Mouse (Mus musculus) lung, postnatal 0 days (tissue): Measurements from ENCODE around the gene Mast3. TPM values are rescaled to one million over a fixed set of nuclear protein-coding genes. Genes with fewer than 3 reads are reported as not detected.

Experiments
- ATAC-seq: fragments of 200-750 bp; cut with Nextera tagmentation; 2 replicates; pipeline ENCODE4 v1.8.0; 2017; ENCODE audit warnings: moderate library complexity
- DNase-seq: peaks from one replicate; pipeline ENCODE4 v3.0.0-alpha.2; 2016; ENCODE audit warnings: low spot score
- H3K27ac ChIP-seq: fragments of 300-500 bp; sonication (generic); 2 replicates; pipeline ENCODE4 v1.5.1; 2014; ENCODE audit warnings: antibody characterized with exemption, mild to moderate bottlenecking, low read length, mixed read lengths
- H3K27me3 ChIP-seq: fragments of 300-500 bp; sonication (generic); replicated peaks from 2 replicates; pipeline ENCODE4 v1.6.1; 2014; ENCODE audit warnings: low read length, mixed read lengths; ENCODE audit not compliant: insufficient read depth
- H3K36me3 ChIP-seq: fragments of 300-500 bp; sonication (generic); 2 replicates; pipeline ENCODE4 v1.6.1; 2014; ENCODE audit warnings: low read length, mixed read lengths; ENCODE audit not compliant: insufficient read depth
- H3K4me1 ChIP-seq: fragments of 300-500 bp; sonication (generic); 2 replicates; pipeline ENCODE4 v1.6.1; 2014; ENCODE audit warnings: antibody characterized with exemption, low read depth, low read length, mixed read lengths; ENCODE audit not compliant: insufficient read depth
- H3K4me2 ChIP-seq: fragments of 300-500 bp; sonication (generic); replicated peaks from 2 replicates; pipeline ENCODE4 v1.6.1; 2014; ENCODE audit warnings: low read depth, mild to moderate bottlenecking, low read length, moderate library complexity, mixed read lengths
- H3K4me3 ChIP-seq: fragments of 300-500 bp; sonication (generic); 2 replicates; pipeline ENCODE4 v1.5.1; 2014; ENCODE audit warnings: low read depth, low read length
- H3K9ac ChIP-seq: fragments of 300-500 bp; sonication (generic); replicated peaks from 2 replicates; pipeline ENCODE4 v1.6.1; 2014; ENCODE audit warnings: low read depth, mild to moderate bottlenecking
- H3K9me3 ChIP-seq: fragments of 300-500 bp; sonication (generic); 2 replicates; pipeline ENCODE4 v1.6.1; 2016; ENCODE audit warnings: low read length, mixed read lengths
- CTCF ChIP-seq: IDR thresholded peaks from 2 replicates; pipeline ENCODE4 v1.5.1; 2016; ENCODE audit warnings: antibody characterized with exemption, mild to moderate bottlenecking
- EP300 ChIP-seq: IDR thresholded peaks from 2 replicates; pipeline ENCODE4 v1.6.1; 2016; ENCODE audit warnings: antibody characterized with exemption, mild to moderate bottlenecking, control low read depth
- whole genome bisulfite sequencing: fragments of 180-500 bp; shearing (Covaris S2); extraction: QIAGEN DNeasy Blood & Tissue Kit; methylation state at CpG from one replicate; pipeline ENCODE4 v1.1.7; 2014; 5-methylcytosine and 5-hydroxymethylcytosine counted together
- polyA plus RNA-seq: library from polyadenylated mRNA; unstranded; fragments of >200 nt; fragmentation: Nextera tagmentation; extraction: Ambion mirVana; gene quantifications from 2 replicates; pipeline ENCODE4 v1.2.1, GENCODE M21; 2015

Gene Mast3
- 7.3 and 7.6 TPM in 2 replicates for polyA plus RNA-seq

- Histone ChIP-seq H3K4me1 (peaks cover 3% of the 10 kb centered on the region; the same call in 1 of the 2 replicates), H3K27ac (0 out of 2 replicates have a peak within 1 kb of the TSS, but pooled peaks have one; percentile 3), H3K36me3 (no peaks in the 10 kb centered on the region), H3K9ac (peak within 1 kb of the TSS; percentile 38; the same call in 1 of the 2 replicates), H3K9me3 (no peaks in the 10 kb centered on the region), H3K4me2 (peak within 1 kb of the TSS; percentile 85), H3K27me3 (peaks cover 11% of the 10 kb centered on the region; the same call in 1 of the 2 replicates), H3K4me3 (peak within 1 kb of the TSS; percentile 47)
- TF ChIP-seq EP300 (no peak), CTCF (no peak)
- DNase-seq (peak; percentile 95), ATAC-seq (peak; percentile 96)
- WGBS, result under 1% methylated on average over 45 of the region's 45 CpGs
These were observed at the start of gene Mast3 for GRCm38 (mm10) chr8:70804481-70805206. Mast3 (minus strand) TSS chr8:70805054.

GRCm38 (mm10) chr8:70853863-70854262 lies 49.0 kb upstream of the Mast3 start:
- H3K36me3 ChIP-seq, result no peaks in the 10 kb centered on the region
- no peaks in the 10 kb centered on the region for H3K9me3 ChIP-seq
- no peak overlapping the region for H3K9ac ChIP-seq
- WGBS, result 71% methylated on average over 2 of the region's 2 CpGs
- H3K27ac ChIP-seq, result no peak overlapping the region
- no peaks in the 10 kb centered on the region; the same call in 1 of the 2 replicates for H3K4me1 ChIP-seq
- TF ChIP-seq CTCF (no peak), EP300 (no peak)
- no peak overlapping the region for H3K4me2 ChIP-seq
- ATAC-seq (no peak), DNase-seq (no peak)
- H3K4me3 ChIP-seq, result no peak overlapping the region
- H3K27me3 ChIP-seq, result no peaks in the 10 kb centered on the region

- TF ChIP-seq EP300 (no peak), CTCF (no peak)
- Histone ChIP-seq H3K4me3 (no peak overlapping the region), H3K27ac (no peak overlapping the region), H3K9me3 (no peaks in the 10 kb centered on the region), H3K4me1 (no peaks in the 10 kb centered on the region; the same call in 1 of the 2 replicates), H3K4me2 (no peak overlapping the region), H3K9ac (no peak overlapping the region), H3K27me3 (no peaks in the 10 kb centered on the region), H3K36me3 (no peaks in the 10 kb centered on the region)
- 86% methylated on average over 41 of the region's 41 CpGs for WGBS
- ATAC-seq (no peak), DNase-seq (no peak)
These were observed 47.9 kb upstream of the Mast3 start for GRCm38 (mm10) chr8:70852595-70853231.

GRCm38 (mm10) chr8:70851837-70852236 lies 47.0 kb upstream of the Mast3 start:
- TF ChIP-seq CTCF (no peak), EP300 (no peak)
- Histone ChIP-seq H3K36me3 (no peaks in the 10 kb centered on the region), H3K4me2 (no peak overlapping the region), H3K27me3 (no peaks in the 10 kb centered on the region), H3K4me3 (no peak overlapping the region), H3K9me3 (no peaks in the 10 kb centered on the region), H3K4me1 (no peaks in the 10 kb centered on the region; the same call in 1 of the 2 replicates), H3K9ac (no peak overlapping the region), H3K27ac (no peak overlapping the region)
- ATAC-seq, result no peak
- WGBS, result 44% methylated on average over 6 of the region's 6 CpGs
- DNase-seq, result no peak

GRCm38 (mm10) chr8:70850947-70851346 lies 46.1 kb upstream of the Mast3 start:
- Histone ChIP-seq H3K4me3 (no peak overlapping the region), H3K4me1 (no peaks in the 10 kb centered on the region), H3K4me2 (no peak overlapping the region), H3K9ac (no peak overlapping the region), H3K27me3 (no peaks in the 10 kb centered on the region), H3K27ac (no peak overlapping the region), H3K9me3 (no peaks in the 10 kb centered on the region), H3K36me3 (no peaks in the 10 kb centered on the region)
- ATAC-seq, result no peak
- DNase-seq, result no peak
- whole genome bisulfite sequencing, result 88% methylated on average over 4 of the region's 4 CpGs
- TF ChIP-seq CTCF (no peak), EP300 (no peak)

- no peaks in the 10 kb centered on the region for H3K4me1 ChIP-seq
- H3K9ac ChIP-seq, result no peak overlapping the region
- no peak for ATAC-seq
- DNase-seq, result no peak
- H3K27me3 ChIP-seq, result no peaks in the 10 kb centered on the region
- WGBS, result 61% methylated on average over 7 of the region's 7 CpGs
- H3K27ac ChIP-seq, result no peak overlapping the region
- H3K4me3 ChIP-seq, result no peak overlapping the region
- H3K4me2 ChIP-seq, result no peak overlapping the region
- no peak for TF ChIP-seq EP300
- TF ChIP-seq CTCF, result no peak
- no peaks in the 10 kb centered on the region for H3K9me3 ChIP-seq
- H3K36me3 ChIP-seq, result no peaks in the 10 kb centered on the region
These were observed 45.4 kb upstream of the Mast3 start for GRCm38 (mm10) chr8:70850132-70850845.
